Mouse (Mus musculus) kidney, embryonic 16.5 days (tissue): Measurements from ENCODE around the gene Mgat5b. TPM values are rescaled to one million over a fixed set of nuclear protein-coding genes. Genes with fewer than 3 reads are reported as not detected.

ENCODE experiments used
- ATAC-seq: fragments of 200-750 bp; cut with Nextera tagmentation; 2 replicates; pipeline ENCODE4 v1.8.0; 2017; ENCODE audit warnings: moderate TSS enrichment; ENCODE audit not compliant: low FRiP score, low TSS enrichment
- H3K27ac ChIP-seq: fragments of 300-500 bp; sonication (generic); 2 replicates; pipeline ENCODE4 v1.5.1; 2014; ENCODE audit warnings: low read length
- H3K27me3 ChIP-seq: fragments of 300-500 bp; sonication (generic); 2 replicates; pipeline ENCODE4 v1.6.1; 2014; ENCODE audit warnings: low read length, control low read depth, mixed read lengths; ENCODE audit not compliant: insufficient read depth
- H3K36me3 ChIP-seq: fragments of 300-500 bp; sonication (generic); 2 replicates; pipeline ENCODE4 v1.6.1; 2014; ENCODE audit warnings: low read length, control low read depth, mixed read lengths; ENCODE audit not compliant: insufficient read depth
- H3K4me1 ChIP-seq: fragments of 300-500 bp; sonication (generic); 2 replicates; pipeline ENCODE4 v1.6.1; 2014; ENCODE audit warnings: low read length, control low read depth, mixed read lengths; ENCODE audit not compliant: insufficient read depth
- H3K4me2 ChIP-seq: fragments of 300-500 bp; sonication (generic); replicated peaks from 2 replicates; pipeline ENCODE4 v1.6.1; 2014; ENCODE audit warnings: low read depth, low read length
- H3K4me3 ChIP-seq: fragments of 300-500 bp; sonication (generic); 2 replicates; pipeline ENCODE4 v1.5.1; 2014; ENCODE audit warnings: mild to moderate bottlenecking, low read length
- H3K9ac ChIP-seq: fragments of 300-500 bp; sonication (generic); replicated peaks from 2 replicates; pipeline ENCODE4 v1.6.1; 2014; ENCODE audit warnings: low read length
- H3K9me3 ChIP-seq: fragments of 300-500 bp; sonication (generic); 2 replicates; pipeline ENCODE4 v1.6.1; 2016; ENCODE audit warnings: low read length, control low read depth
- WGBS: fragments of 180-500 bp; shearing (Covaris S2); extraction: QIAGEN DNeasy Blood & Tissue Kit; methylation state at CpG from one replicate; pipeline ENCODE4 v1.1.7; 2014; 5-methylcytosine and 5-hydroxymethylcytosine counted together
- polyA plus RNA-seq: library from polyadenylated mRNA; unstranded; fragments of >200 nt; fragmentation: Nextera tagmentation; extraction: Ambion mirVana; gene quantifications from 2 replicates; pipeline ENCODE4 v1.2.1, GENCODE M21; 2015

The Mgat5b gene
- polyA plus RNA-seq, 1 experiment from 2014 or later: 0.21 TPM

DNA sequence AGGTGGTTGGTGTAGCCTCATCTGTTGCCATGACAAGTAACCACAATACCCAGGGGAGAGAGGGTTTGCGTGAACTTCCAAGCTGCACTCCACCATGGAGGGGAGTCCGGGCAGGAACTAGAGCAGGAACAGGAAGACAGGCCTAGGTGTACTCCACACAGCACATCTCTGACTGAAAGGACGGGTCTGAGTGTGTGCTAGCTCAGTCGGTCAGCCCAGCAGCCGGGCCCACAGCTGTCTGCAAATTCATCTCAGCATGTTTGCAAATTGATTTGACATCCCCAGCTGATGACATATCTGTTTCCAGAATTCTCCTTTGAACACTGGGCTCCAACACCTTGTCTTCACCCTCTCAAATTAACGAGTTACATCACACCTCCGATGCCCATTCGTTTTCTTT is 72.7 kb downstream of the Mgat5b start:
- no peaks in the 10 kb centered on the region for H3K36me3 ChIP-seq
- no peak overlapping the region for H3K9ac ChIP-seq
- no peaks in the 10 kb centered on the region for H3K9me3 ChIP-seq
- no peak for ATAC-seq
- WGBS: 68% methylated on average over 8 of the region's 8 CpGs
- H3K4me3 ChIP-seq: no peak overlapping the region
- H3K4me1 ChIP-seq: no peaks in the 10 kb centered on the region
- H3K27ac ChIP-seq: no peak overlapping the region
- H3K4me2 ChIP-seq: no peak overlapping the region
- H3K27me3 ChIP-seq: peaks cover 15% of the 10 kb centered on the region; the same call in 1 of the 2 replicates

DNA sequence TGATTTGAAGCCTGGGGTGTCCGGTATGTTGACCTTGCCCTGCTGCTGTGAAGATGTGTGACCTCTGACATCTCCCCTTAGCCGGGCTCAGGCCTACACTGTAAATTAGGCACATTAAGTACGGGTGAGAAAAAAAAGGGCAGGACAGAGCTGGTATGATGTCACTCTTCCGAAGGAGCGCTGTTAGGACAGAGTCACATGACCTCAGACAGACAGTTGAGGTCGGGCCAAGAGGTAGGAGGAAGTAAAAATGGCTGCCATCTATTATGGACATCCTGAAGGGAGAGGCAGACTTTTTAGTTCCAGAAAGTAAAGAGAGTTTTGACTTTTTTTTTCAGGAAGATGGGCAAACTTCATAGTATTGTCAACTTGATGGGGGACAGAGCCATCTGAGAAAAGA is 73.3 kb downstream of the Mgat5b start:
- ATAC-seq: no peak
- no peaks in the 10 kb centered on the region for H3K4me1 ChIP-seq
- H3K9me3 ChIP-seq: no peaks in the 10 kb centered on the region
- no peak overlapping the region for H3K4me3 ChIP-seq
- no peak overlapping the region for H3K27ac ChIP-seq
- H3K27me3 ChIP-seq: peaks cover 15% of the 10 kb centered on the region; the same call in 1 of the 2 replicates
- H3K36me3 ChIP-seq: no peaks in the 10 kb centered on the region
- 37% methylated on average over 6 of the region's 6 CpGs for WGBS
- H3K4me2 ChIP-seq: no peak overlapping the region
- no peak overlapping the region for H3K9ac ChIP-seq

- no peak for ATAC-seq
- peak overlapping the region; percentile 42 for H3K4me2 ChIP-seq
- 5% methylated on average over 18 of the region's 18 CpGs for WGBS
These were observed 75.5 kb downstream of the Mgat5b start for GRCm38 (mm10) chr11:116994095-116994582.

DNA sequence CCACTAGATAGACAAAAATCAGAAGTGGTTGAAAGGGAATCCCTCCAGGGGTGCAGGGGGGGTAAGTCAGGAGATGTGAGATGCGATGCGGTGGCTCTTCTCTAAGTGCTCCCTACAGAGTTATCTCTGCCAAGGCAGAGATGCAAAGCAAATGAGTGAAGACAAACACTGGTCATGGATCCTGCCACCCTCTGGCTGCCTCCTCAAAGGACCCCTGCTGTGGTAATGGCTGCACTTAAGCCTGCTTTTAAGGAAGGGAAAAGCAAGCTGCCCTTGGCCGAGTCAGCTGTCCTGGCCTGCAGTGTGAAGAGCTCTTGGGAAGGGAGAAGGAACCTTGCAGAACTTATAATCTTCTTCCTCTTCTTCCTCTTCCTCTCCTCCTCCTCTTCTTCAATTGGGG is 78.3 kb downstream of the Mgat5b start:
- H3K4me1 ChIP-seq: no peaks in the 10 kb centered on the region
- no peak overlapping the region for H3K27ac ChIP-seq
- H3K9me3 ChIP-seq: peaks cover 3% of the 10 kb centered on the region; the same call in 1 of the 2 replicates
- no peak overlapping the region for H3K4me3 ChIP-seq
- H3K36me3 ChIP-seq: no peaks in the 10 kb centered on the region
- ATAC-seq: no peak
- H3K9ac ChIP-seq: no peak overlapping the region
- no peak overlapping the region for H3K4me2 ChIP-seq
- H3K27me3 ChIP-seq: peaks cover 15% of the 10 kb centered on the region; the same call in 1 of the 2 replicates
- WGBS: 28% methylated on average over 3 of the region's 3 CpGs

More at GRCm38 (mm10) chr11:116994095-116994582, 75.5 kb downstream of the Mgat5b start:
- no peak overlapping the region; the same call in 1 of the 2 replicates for H3K9ac ChIP-seq
- H3K27me3 ChIP-seq: peaks cover 15% of the 10 kb centered on the region; the same call in 1 of the 2 replicates
- peaks cover 3% of the 10 kb centered on the region; the same call in 1 of the 2 replicates for H3K9me3 ChIP-seq
- peak overlapping the region; percentile 25 for H3K4me3 ChIP-seq
- no peaks in the 10 kb centered on the region for H3K4me1 ChIP-seq
- H3K36me3 ChIP-seq: no peaks in the 10 kb centered on the region
- H3K27ac ChIP-seq: no peak overlapping the region

GRCm38 (mm10) chr11:116998935-116999334 is 80.3 kb downstream of the Mgat5b start:
- no peak overlapping the region for H3K9ac ChIP-seq
- no peak overlapping the region for H3K4me3 ChIP-seq
- no peak for ATAC-seq
- H3K27ac ChIP-seq: no peak overlapping the region
- no peak overlapping the region for H3K4me2 ChIP-seq
- H3K9me3 ChIP-seq: peaks cover 3% of the 10 kb centered on the region; the same call in 1 of the 2 replicates
- H3K36me3 ChIP-seq: no peaks in the 10 kb centered on the region
- peaks cover 7% of the 10 kb centered on the region; the same call in 1 of the 2 replicates for H3K27me3 ChIP-seq
- WGBS: 90% methylated on average over 5 of the region's 5 CpGs
- peaks cover 2% of the 10 kb centered on the region; the same call in 1 of the 2 replicates for H3K4me1 ChIP-seq

GRCm38 (mm10) chr11:117000219-117000618 is 81.6 kb downstream of the Mgat5b start:
- no peak overlapping the region for H3K4me3 ChIP-seq
- H3K4me1 ChIP-seq: peaks cover 7% of the 10 kb centered on the region; the same call in 1 of the 2 replicates
- H3K27ac ChIP-seq: no peak overlapping the region
- 13% methylated on average over 3 of the region's 3 CpGs for WGBS
- no peak overlapping the region for H3K4me2 ChIP-seq
- peaks cover 8% of the 10 kb centered on the region for H3K27me3 ChIP-seq
- H3K36me3 ChIP-seq: no peaks in the 10 kb centered on the region
- H3K9ac ChIP-seq: no peak overlapping the region
- H3K9me3 ChIP-seq: peaks cover 3% of the 10 kb centered on the region; the same call in 1 of the 2 replicates
- no peak for ATAC-seq

GRCm38 (mm10) chr11:117001789-117002188 is 83.1 kb downstream of the Mgat5b start:
- no peak for ATAC-seq
- Histone ChIP-seq H3K4me1 (peaks cover 7% of the 10 kb centered on the region; the same call in 1 of the 2 replicates), H3K4me3 (no peak overlapping the region), H3K27me3 (peaks cover 11% of the 10 kb centered on the region), H3K9ac (no peak overlapping the region), H3K9me3 (peaks cover 3% of the 10 kb centered on the region; the same call in 1 of the 2 replicates), H3K27ac (no peak overlapping the region), H3K36me3 (no peaks in the 10 kb centered on the region), H3K4me2 (no peak overlapping the region)
- 42% methylated on average over 4 of the region's 4 CpGs for WGBS

DNA sequence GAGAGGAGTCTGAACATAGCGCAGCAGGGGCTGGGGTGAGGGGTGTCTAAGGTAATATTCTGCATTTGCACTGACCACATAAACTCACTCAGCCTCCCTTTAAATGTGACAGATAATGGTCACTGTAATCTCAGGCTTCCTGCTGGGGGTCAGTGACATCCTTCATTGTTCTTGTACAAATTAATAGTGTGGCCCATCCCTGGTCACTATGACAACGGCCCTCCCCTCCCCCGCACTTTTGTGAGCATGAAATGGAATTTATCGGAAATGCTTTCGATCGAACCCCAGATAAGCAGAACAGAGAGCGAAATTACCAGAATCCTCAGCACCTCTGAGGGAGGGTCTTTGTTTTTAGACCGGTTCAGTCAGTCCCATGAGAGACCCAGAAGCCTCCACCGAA is 84.8 kb downstream of the Mgat5b start:
- WGBS: 50% methylated on average over 9 of the region's 9 CpGs
- peaks cover 17% of the 10 kb centered on the region for H3K27me3 ChIP-seq
- no peak for ATAC-seq
- H3K4me2 ChIP-seq: peak overlapping the region; percentile 1; the same call in 1 of the 2 replicates
- peaks cover 3% of the 10 kb centered on the region; the same call in 1 of the 2 replicates for H3K9me3 ChIP-seq
- H3K36me3 ChIP-seq: no peaks in the 10 kb centered on the region
- no peak overlapping the region for H3K4me3 ChIP-seq
- H3K27ac ChIP-seq: no peak overlapping the region
- peaks cover 7% of the 10 kb centered on the region; the same call in 1 of the 2 replicates for H3K4me1 ChIP-seq
- no peak overlapping the region for H3K9ac ChIP-seq

GRCm38 (mm10) chr11:117004277-117004676 is 85.6 kb downstream of the Mgat5b start:
- Histone ChIP-seq H3K27ac (no peak overlapping the region), H3K36me3 (no peaks in the 10 kb centered on the region), H3K9ac (no peak overlapping the region), H3K9me3 (no peaks in the 10 kb centered on the region), H3K4me1 (peaks cover 7% of the 10 kb centered on the region; the same call in 1 of the 2 replicates), H3K27me3 (peaks cover 20% of the 10 kb centered on the region), H3K4me2 (peak overlapping the region; percentile 5; the same call in 1 of the 2 replicates), H3K4me3 (no peak overlapping the region)
- no peak for ATAC-seq
- 13% methylated on average over 9 of the region's 9 CpGs for WGBS

GRCm38 (mm10) chr11:117017462-117017861 is 98.8 kb downstream of the Mgat5b start:
- H3K4me3 ChIP-seq: no peak overlapping the region
- 0 out of 2 replicates have a peak overlapping the region, but pooled peaks have one; percentile 4 for H3K9ac ChIP-seq
- H3K27ac ChIP-seq: no peak overlapping the region
- peaks cover 17% of the 10 kb centered on the region for H3K4me1 ChIP-seq
- ATAC-seq: no peak
- 57% methylated on average over 4 of the region's 4 CpGs for WGBS
- H3K36me3 ChIP-seq: no peaks in the 10 kb centered on the region
- peaks cover 2% of the 10 kb centered on the region; the same call in 1 of the 2 replicates for H3K9me3 ChIP-seq
- peaks cover 4% of the 10 kb centered on the region; the same call in 1 of the 2 replicates for H3K27me3 ChIP-seq
- no peak overlapping the region for H3K4me2 ChIP-seq
